Mouse (Mus musculus) retina, embryonic 14.5 days (tissue): Measurements from ENCODE around the gene Uvrag.

Experiments
- DNase-seq: peaks from one replicate; pipeline ENCODE4 v3.0.0-alpha.2; 2015; ENCODE audit warnings: low spot score

The Uvrag gene

GRCm38 (mm10) chr7:98881887-98882286, 259.1 kb downstream of the Uvrag start:
- DNase-seq, result no peak

DNA sequence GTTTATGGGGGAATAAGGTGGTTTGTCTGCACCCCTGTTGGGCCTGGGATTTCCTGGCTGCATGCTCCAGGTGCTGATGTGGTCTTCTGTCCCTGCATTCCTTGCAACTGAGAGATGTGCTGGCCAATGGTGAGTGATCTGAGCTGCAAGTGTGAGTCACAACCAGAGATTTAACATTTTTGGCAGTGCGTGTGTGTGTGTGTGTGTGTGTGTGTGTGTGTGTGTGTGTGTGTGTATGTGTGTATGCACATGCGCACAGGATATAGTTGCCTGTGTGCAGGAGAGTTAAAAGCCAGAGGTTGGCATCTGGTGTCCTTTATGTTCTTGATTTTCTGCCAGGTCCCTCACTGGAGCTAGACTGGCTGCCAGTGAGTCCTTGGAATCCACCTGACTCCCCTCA, 261.8 kb downstream of the Uvrag start:
- DNase-seq, result no peak

DNA sequence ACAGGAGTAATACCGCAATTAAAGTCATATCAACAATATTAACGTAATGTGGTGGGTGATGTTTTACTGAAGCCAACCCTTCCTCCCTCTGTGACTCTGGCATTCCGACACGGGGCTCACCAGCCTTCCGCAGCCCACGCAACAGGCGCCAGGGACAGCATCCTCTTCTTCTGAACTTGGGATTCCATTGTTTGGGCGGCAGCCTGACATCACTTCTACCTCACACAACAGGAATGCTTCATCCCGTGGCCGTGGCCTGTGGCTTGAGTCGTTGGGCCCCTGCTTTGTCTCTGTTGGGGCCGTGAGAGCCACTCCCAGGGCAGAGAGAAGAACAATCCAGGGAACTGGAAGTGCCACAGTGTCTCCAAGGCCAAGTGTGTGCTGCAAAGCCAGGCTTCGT, 264.8 kb downstream of the Uvrag start:
- no peak for DNase-seq

DNA sequence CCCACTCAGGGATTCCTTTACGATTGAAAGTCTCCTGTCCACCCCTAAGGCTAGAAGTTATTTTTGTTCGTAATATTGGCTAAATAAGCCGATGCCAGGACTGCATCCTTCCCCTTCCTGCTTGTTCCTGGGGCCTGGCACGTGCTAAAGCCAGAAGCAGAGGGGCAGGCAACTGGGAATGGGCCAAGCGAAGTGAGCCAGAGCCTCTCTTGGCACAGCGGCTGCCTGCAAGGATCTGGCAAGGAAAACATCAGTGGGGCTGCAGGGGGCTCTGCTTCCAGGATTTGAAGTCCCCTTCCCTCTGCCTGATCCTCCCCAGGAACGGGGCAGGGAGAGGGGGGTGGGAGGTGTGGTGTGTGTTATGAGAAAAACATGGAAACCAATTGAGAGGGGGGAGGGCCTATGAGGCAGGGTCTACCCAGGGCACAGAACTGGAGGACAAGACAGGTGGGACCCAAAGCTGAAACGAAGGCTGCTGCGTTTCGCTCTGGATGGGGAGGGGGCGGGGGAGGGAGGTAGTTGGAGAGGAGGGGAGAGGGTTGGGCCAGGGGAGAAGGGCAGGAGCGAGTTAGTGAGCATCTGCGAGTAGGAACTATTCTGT, 265.5 kb downstream of the Uvrag start:
- no peak for DNase-seq

DNA sequence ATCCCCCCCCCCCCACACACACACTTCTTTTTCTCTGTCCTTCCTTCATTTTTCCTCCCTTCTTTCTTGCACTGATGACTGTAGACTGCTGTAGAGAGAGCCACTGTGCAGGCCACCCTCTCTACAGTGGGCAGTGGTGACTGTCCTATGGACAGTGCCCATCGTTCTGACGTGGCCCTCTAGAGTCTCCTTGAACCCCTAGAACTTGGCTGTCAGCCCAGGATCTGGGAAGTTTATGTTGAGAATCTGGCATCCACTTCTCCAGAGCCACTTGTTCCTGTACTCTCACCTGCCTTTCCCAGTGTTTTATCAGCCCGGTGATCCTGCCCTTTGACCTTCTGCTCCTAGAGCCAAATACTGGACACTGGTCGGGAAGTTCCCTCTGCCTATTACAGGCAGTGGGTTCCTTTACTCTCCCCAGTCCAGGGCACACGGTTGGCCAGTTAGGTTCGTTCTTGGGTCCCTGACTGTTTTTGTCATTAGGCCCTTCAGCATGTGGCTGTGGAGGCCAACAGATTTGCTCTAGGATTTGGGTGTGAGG, 266.5 kb downstream of the Uvrag start:
- no peak for DNase-seq

GRCm38 (mm10) chr7:98873316-98873715, 267.6 kb downstream of the Uvrag start:
- no peak for DNase-seq

DNA sequence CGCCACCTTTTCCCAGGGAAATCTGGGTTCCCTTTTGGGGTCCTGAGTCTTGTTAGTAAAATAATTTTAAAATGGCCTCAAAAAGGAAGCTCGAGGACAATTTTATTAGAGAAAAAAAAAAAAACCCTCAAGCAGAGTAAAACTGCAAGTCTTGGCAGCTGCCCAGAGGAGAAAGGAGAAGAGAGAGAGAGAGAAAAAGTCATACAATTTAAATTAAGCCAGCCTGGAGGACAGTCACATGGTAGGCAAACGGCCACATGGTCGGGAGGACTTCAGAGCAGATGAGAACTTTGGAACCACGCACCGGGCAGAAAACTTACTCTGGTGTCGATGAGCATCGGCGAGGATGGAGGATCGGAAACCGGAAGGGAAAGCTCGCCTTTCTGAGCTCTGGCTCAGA, 269.1 kb downstream of the Uvrag start:
- no peak for DNase-seq

GRCm38 (mm10) chr7:98870791-98871190, 270.1 kb downstream of the Uvrag start:
- DNase-seq, result no peak

- DNase-seq, result no peak
These were observed 271.9 kb downstream of the Uvrag start for GRCm38 (mm10) chr7:98869070-98869469.

- DNase-seq, result no peak
These were observed 273.2 kb downstream of the Uvrag start for GRCm38 (mm10) chr7:98867794-98868150.

- DNase-seq, result no peak
These were observed 273.7 kb downstream of the Uvrag start for GRCm38 (mm10) chr7:98867053-98867793.

DNA sequence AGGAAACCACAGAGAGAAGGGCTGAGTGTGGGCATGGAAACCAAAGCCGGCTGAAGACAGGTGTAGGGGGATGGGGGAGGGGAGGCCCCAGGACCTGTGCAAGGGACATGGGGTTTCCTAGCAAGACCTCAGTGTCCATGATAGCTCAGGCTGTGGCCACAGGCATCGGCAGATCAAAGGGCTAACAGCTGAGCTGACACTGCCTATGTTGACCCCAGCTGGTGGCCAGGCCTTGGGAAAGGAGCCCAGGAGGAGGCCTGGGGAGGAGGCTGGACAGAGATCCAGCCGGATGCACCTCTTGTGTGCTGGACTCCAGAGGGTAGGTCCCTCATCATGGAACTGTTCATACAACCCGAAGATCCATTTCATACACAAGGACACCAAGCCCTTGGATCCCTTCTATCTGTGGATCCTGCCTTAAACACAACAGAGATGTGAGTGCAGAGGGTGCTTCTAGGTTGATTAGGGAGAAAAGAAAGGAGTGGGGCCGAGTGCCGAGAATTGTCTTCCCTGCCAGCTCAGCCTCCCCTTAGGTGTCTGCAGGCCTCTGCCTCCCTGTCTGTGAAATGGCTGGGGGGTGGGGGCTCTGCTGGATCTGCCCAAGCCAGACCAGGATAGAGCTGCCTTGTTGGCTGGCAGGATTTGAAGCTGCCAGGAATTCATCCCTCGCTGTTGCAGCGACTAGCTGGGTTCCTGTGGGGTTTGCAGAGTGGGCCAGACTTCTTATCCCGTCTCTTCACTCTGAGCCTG, 276.8 kb downstream of the Uvrag start:
- no peak for DNase-seq

DNA sequence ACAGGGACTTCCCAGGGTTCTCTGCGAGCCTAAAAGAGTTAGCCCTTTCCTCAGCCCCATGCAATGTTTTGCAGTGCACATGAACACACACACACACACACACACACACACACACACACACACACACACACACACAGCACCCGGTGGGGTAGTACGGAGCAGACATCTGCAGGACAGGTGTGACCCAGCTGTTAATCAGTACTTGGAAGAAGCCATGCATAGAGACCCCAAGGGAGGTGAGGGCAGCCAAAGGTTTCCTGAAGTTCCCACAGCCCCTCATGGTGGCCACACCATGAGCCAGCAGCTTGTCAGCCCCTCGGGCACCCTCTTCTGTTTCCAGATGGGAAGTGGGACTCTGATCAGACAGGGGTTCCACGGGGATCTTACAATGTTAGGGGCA, 277.9 kb downstream of the Uvrag start:
- DNase-seq, result no peak

- no peak for DNase-seq
These were observed 279.9 kb downstream of the Uvrag start for GRCm38 (mm10) chr7:98861002-98861401.

GRCm38 (mm10) chr7:98857094-98857493, 283.8 kb downstream of the Uvrag start:
- DNase-seq, result no peak

GRCm38 (mm10) chr7:98856128-98856527, 284.8 kb downstream of the Uvrag start:
- DNase-seq, result no peak

DNA sequence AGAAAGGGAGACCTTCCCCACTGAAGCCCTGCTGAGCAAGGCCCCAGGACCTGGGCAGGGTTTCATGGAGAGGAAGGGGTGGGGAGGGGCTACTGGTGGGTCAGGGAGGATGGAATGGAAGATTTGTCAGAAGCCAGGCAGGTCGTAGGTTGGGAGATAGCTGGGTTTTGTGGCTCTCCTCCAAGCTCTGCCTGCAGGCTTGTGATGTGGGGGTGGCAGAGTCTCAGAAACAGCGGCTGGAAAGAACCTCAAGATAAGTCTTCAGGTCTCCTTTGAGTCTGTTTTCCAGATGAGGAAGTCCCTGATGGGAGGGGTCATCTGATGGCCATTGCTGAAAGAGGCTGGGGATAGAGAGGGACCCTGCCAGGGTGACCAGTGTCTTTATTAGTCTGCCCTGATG, 285.6 kb downstream of the Uvrag start:
- DNase-seq, result no peak

- DNase-seq, result no peak
These were observed 287.1 kb downstream of the Uvrag start for GRCm38 (mm10) chr7:98853806-98854205.

- no peak for DNase-seq
These were observed 287.8 kb downstream of the Uvrag start for GRCm38 (mm10) chr7:98852950-98853650.

- DNase-seq, result no peak
These were observed 289.7 kb downstream of the Uvrag start for GRCm38 (mm10) chr7:98851220-98851619.

GRCm38 (mm10) chr7:98850388-98850787, 290.6 kb downstream of the Uvrag start:
- DNase-seq, result no peak

- DNase-seq, result no peak
These were observed 291.9 kb downstream of the Uvrag start for GRCm38 (mm10) chr7:98848899-98849640.
